In genomic region chr9:86573616-86574303, GRCm38 (mm10) we compare ENCODE assay signal across 15 mouse cellular contexts. TPM values are rescaled to one million over a fixed set of nuclear protein-coding genes. Genes with fewer than 3 reads are reported as not detected.
DNase-seq lines count a peak whose midpoint lies in the region; ATAC-seq and TF ChIP-seq lines count a peak whose summit lies in the region.
"Had no signal": no experiment of that assay in that cellular context is flagged by ENCODE, and none has a peak within 500 bp of the region (broad histone marks: within the 10 kb centered on the region; RNA-seq: fewer than 3 reads in every experiment).

No protein-coding gene starts in this region.

- H3K27ac ChIP-seq in hindbrain, postnatal 0 days = no peak overlapping the region
- no peak overlapping the region for H3K27ac ChIP-seq in hindbrain, embryonic 10.5 days
- H3K27ac ChIP-seq in testis, adult 2 months (ENCODE audit: control insufficient read depth, insufficient read depth, low read depth, low read length) = no peak overlapping the region
- H3K27ac ChIP-seq: embryonic facial prominence, embryonic 12.5 days; forebrain, embryonic 12.5 days; gastrocnemius, adult 2 months; hindbrain, embryonic 15.5 days; kidney, embryonic 15.5 days; neural tube, embryonic 13.5 days had no signal

- no peaks in the 10 kb centered on the region for H3K9me3 ChIP-seq in hindbrain, postnatal 0 days (ENCODE audit: low read length)
- no peaks in the 10 kb centered on the region for H3K9me3 ChIP-seq in hindbrain, embryonic 10.5 days
- H3K9me3 ChIP-seq: embryonic facial prominence, embryonic 12.5 days; forebrain, embryonic 12.5 days; heart, embryonic 12.5 days; hindbrain, embryonic 15.5 days; kidney, embryonic 15.5 days; neural tube, embryonic 13.5 days had no signal

- WGBS in hindbrain, postnatal 0 days = 90% methylated on average over 20 of the region's 20 CpGs
- WGBS in hindbrain, embryonic 10.5 days = 89% methylated on average over 20 of the region's 20 CpGs

- H3K4me1 ChIP-seq in hindbrain, postnatal 0 days (ENCODE audit: insufficient read depth, low read length) = peaks cover 7% of the 10 kb centered on the region
- H3K4me1 ChIP-seq in hindbrain, embryonic 10.5 days (replicated peaks) = peaks cover 20% of the 10 kb centered on the region
- H3K4me1 ChIP-seq in testis, adult 2 months (ENCODE audit: control insufficient read depth, insufficient read depth, low read length) = peaks cover 5% of the 10 kb centered on the region

- no peaks in the 10 kb centered on the region for H3K27me3 ChIP-seq in hindbrain, postnatal 0 days (ENCODE audit: insufficient read depth, low read length)
- no peaks in the 10 kb centered on the region for H3K27me3 ChIP-seq in hindbrain, embryonic 10.5 days (ENCODE audit: insufficient read depth, poor library complexity, severe bottlenecking)
- no peaks in the 10 kb centered on the region for H3K27me3 ChIP-seq in testis, adult 2 months (ENCODE audit: control insufficient read depth, insufficient read depth, low read length)
- H3K27me3 ChIP-seq: embryonic facial prominence, embryonic 12.5 days; forebrain, embryonic 12.5 days; heart, embryonic 12.5 days; hindbrain, embryonic 15.5 days; kidney, embryonic 15.5 days; neural tube, embryonic 13.5 days had no signal

- H3K9ac ChIP-seq in hindbrain, postnatal 0 days (replicated peaks; ENCODE audit: low read length) = no peak overlapping the region
- H3K9ac ChIP-seq: embryonic facial prominence, embryonic 12.5 days; forebrain, embryonic 12.5 days; hindbrain, embryonic 15.5 days; kidney, embryonic 15.5 days; neural tube, embryonic 13.5 days had no signal

- TF ChIP-seq CTCF in hindbrain, postnatal 0 days (IDR thresholded peaks at IDR 0.05; ENCODE audit: low read depth) = no peak
- 0 out of 2 replicates have a peak, but pooled peaks have one; percentile 5 for TF ChIP-seq CTCF in testis, adult 2 months (IDR thresholded peaks at IDR 0.05; ENCODE audit: control insufficient read depth, insufficient read depth, insufficient replicate concordance, low read depth, low read length)

- H3K4me3 ChIP-seq in hindbrain, postnatal 0 days (ENCODE audit: low read length) = no peak overlapping the region
- no peak overlapping the region for H3K4me3 ChIP-seq in hindbrain, embryonic 10.5 days
- H3K4me3 ChIP-seq in testis, adult 2 months (ENCODE audit: control insufficient read depth, low read depth, low read length) = no peak overlapping the region

- TF ChIP-seq POLR2A in testis, adult 2 months (IDR thresholded peaks at IDR 0.05; ENCODE audit: control insufficient read depth, low read depth, low read length) = no peak

- H3K36me3 ChIP-seq in hindbrain, postnatal 0 days (ENCODE audit: insufficient read depth, low read length) = no peaks in the 10 kb centered on the region
- H3K36me3 ChIP-seq in hindbrain, embryonic 10.5 days = peaks cover 10% of the 10 kb centered on the region
- H3K36me3 ChIP-seq in testis, adult 2 months (ENCODE audit: control insufficient read depth, insufficient read depth, low read length) = no peaks in the 10 kb centered on the region; the same call in 1 of the 2 replicates

- H3K4me2 ChIP-seq in hindbrain, postnatal 0 days (ENCODE audit: low read depth, low read length) = 0 out of 2 replicates have a peak overlapping the region, but pooled peaks have one; percentile 99

- no peak for DNase-seq in hindbrain, postnatal 0 days (ENCODE audit: low spot score)
- DNase-seq in hindbrain, embryonic 10.5 days (ENCODE audit: low spot score) = no peak
- DNase-seq in testis, postnatal 10 days (ENCODE audit: low spot score) = no peak
- no peak for DNase-seq in cerebellum, postnatal 36 days
- no peak for DNase-seq in natural killer cell, adult 2 months (ENCODE audit: low spot score in 2 of 2)

- no peak for ATAC-seq in hindbrain, postnatal 0 days
- peak; percentile 33 for ATAC-seq in granulocyte monocyte progenitor cell, adult 5-6 weeks (replicated peaks; ENCODE audit: poor library complexity, severe bottlenecking)

RNA-seq across cellular contexts. Expression of gene Rwdd2a, which starts 2.0 kb away (rescaled TPM):
- total RNA-seq in hindbrain, postnatal 0 days (2014; rRNA removed) = 35.4 and 41.3 TPM in 2 replicates
- polyA plus RNA-seq in hindbrain, postnatal 0 days (2015; fragmentation: Nextera tagmentation; extraction: Ambion mirVana) = 79.2 and 82.4 TPM in 2 replicates
- 4.6 and 5.7 TPM in 2 replicates for polyA plus RNA-seq in hindbrain, embryonic 10.5 days (2016; fragmentation: Nextera tagmentation; extraction: Ambion mirVana)
- polyA plus RNA-seq in testis, adult 2 months (2012; rRNA removed) = 59.0 and 61.4 TPM in 2 replicates
- total RNA-seq in granulocyte monocyte progenitor cell, adult 5-6 weeks (2014; fragmentation: Nextera tagmentation) = 5.4 and 6.9 TPM in 2 replicates
- total RNA-seq in granulocyte monocyte progenitor cell, adult 5-6 weeks (2017) = 4.5 and 5.4 TPM in 2 replicates
- total RNA-seq: megakaryocyte-erythroid progenitor cell, adult 5-6 weeks had no signal

RNA-seq across cellular contexts. Expression of gene Pgm3, which starts 2.1 kb away (rescaled TPM):
- 12.4 and 15.1 TPM in 2 replicates for total RNA-seq in hindbrain, postnatal 0 days (2014; rRNA removed)
- polyA plus RNA-seq in hindbrain, postnatal 0 days (2015; fragmentation: Nextera tagmentation; extraction: Ambion mirVana) = 28.9 and 30.0 TPM in 2 replicates
- polyA plus RNA-seq in hindbrain, embryonic 10.5 days (2016; fragmentation: Nextera tagmentation; extraction: Ambion mirVana) = 38.9 and 39.1 TPM in 2 replicates
- polyA plus RNA-seq in testis, adult 2 months (2012; rRNA removed) = 5.2 and 6.2 TPM in 2 replicates
- 21.7 and 34.2 TPM in 2 replicates for total RNA-seq in granulocyte monocyte progenitor cell, adult 5-6 weeks (2014; fragmentation: Nextera tagmentation)
- total RNA-seq in granulocyte monocyte progenitor cell, adult 5-6 weeks (2017) = 31.7 and 32.0 TPM in 2 replicates
